Mouse (Mus musculus) E14TG2a.4 (cell line): ENCODE results near the gene Tmem209.

Source experiments
- CTCF ChIP-seq: conservative IDR thresholded peaks from 2 replicates; pipeline ENCODE4 v1.5.1; 2014; ENCODE audit warnings: low read length
- NANOG ChIP-seq: IDR thresholded peaks from 2 replicates; pipeline ENCODE4 v1.6.1; 2014; ENCODE audit warnings: borderline replicate concordance, low read length, mixed read lengths
- POU5F1 ChIP-seq: IDR thresholded peaks from 2 replicates; pipeline ENCODE4 v1.6.1; 2014; ENCODE audit warnings: low read length, borderline replicate concordance

DNA sequence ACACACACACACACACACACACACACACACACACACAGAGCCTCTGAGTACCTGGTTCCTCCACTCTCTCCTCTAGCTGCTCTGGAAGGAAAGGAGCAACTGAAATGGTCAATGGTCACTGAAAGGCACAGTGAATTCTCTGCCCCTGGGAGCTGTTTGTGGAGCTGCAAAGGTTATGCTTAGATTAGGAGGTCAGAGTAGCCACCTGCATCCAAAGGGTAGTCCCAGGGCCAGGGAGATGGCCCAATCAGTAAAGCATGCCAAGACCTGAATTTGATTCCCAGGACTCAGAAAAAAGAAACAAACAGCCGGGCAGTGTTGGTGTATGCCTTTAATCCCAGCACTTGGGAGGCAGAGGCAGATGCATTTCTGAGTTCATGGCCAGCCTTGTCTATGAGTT lies 41.5 kb downstream of the Tmem209 start:
- TF ChIP-seq CTCF (no peak), POU5F1 (no peak), NANOG (no peak)
